Mouse (Mus musculus): ENCODE data around the gene Itpr3.

DNA sequence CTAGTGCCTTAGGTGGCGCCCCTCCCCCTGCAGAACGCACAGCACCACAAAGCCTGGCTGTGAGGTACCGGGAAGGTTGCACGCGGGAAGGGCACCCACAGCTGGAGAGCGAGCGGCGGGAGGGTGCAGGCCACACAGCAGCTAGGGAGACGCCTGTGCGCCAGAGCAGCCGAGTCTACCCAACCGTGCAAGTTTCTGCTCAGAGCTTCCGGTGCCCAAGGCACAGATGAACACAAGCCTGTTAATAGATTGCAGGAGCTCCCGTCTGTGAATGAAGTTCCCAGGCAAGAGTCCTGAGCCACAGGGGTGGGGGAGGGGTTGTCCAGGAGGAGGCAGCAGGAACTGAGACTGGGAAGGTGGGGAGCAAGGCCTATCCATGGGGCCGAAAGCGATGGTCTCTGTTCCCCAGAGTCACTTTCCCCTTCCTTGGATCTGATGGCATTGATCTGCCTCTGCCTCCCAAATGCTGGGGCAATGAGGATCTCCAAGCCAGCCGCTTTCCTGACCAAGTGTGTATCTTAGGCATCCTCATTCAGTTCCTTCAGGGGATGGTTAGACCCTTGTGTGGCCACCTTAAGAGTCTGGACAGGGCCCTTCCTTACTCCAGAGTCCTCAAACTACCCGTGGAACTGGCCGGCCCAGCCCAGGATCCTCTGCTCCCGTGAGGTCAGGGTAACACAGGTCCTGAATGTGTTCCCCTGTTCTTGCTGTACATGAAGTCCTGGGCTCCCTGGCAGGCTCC lies 16.6 kb upstream of the Itpr3 start:
- TF ChIP-seq POLR2A (IDR thresholded peaks at IDR 0.05; ENCODE audit: borderline replicate concordance, control insufficient read depth, low read depth, low read length) (no peak), CTCF (IDR thresholded peaks at IDR 0.05; ENCODE audit: control insufficient read depth, insufficient read depth, low read length) (no peak)

All from bone marrow, adult 2 months (tissue).